Mouse (Mus musculus) small intestine, adult 2 months (tissue): ENCODE measurements around the gene Cdh6.

ENCODE experiments used
- CTCF ChIP-seq: fragments of 200-500 bp; IDR thresholded peaks from 2 replicates; pipeline ENCODE4 v1.5.1; 2012; ENCODE audit warnings: low read depth, mild to moderate bottlenecking, control low read depth, inconsistent platforms, low read length, moderate library complexity, mixed read lengths; ENCODE audit not compliant: insufficient replicate concordance, insufficient read length; ENCODE audit errors: extremely low read depth
- POLR2A ChIP-seq: fragments of 200-500 bp; IDR thresholded peaks from 2 replicates; pipeline ENCODE4 v1.6.1; 2012; ENCODE audit warnings: low read depth, mild to moderate bottlenecking, control low read depth, inconsistent platforms, low read length, moderate library complexity

- TF ChIP-seq CTCF (no peak), POLR2A (no peak)
Measured at GRCm38 (mm10) chr15:13155820-13156219, 17.7 kb downstream of the Cdh6 start.
